Mouse (Mus musculus): ENCODE results near the gene Snn.

- TF ChIP-seq CTCF (IDR thresholded peaks at IDR 0.05; ENCODE audit: low read depth, low read length) (no peak), GATA1 (IDR thresholded peaks at IDR 0.05; ENCODE audit: borderline replicate concordance, low read length) (no peak), TAL1 (conservative IDR thresholded peaks at IDR 0.05; ENCODE audit: low read depth, low read length) (no peak)
Measured at GRCm38 (mm10) chr16:11035273-11035672, 25.5 kb upstream of the Snn start.
